Mouse (Mus musculus) CD4-positive, CD25-positive, alpha-beta regulatory T cell, adult 9 weeks (primary cell): ENCODE data around the gene Acot3. TPM values are rescaled to one million over a fixed set of nuclear protein-coding genes. Genes with fewer than 3 reads are reported as not detected.

Experiments used
- polyA plus RNA-seq: library from polyadenylated mRNA; unstranded; fragments of 100-300 nt; shearing (Covaris generic); gene quantifications from one replicate; pipeline ENCODE4 v1.2.1, GENCODE M21; 2017

The Acot3 gene
- not detected for polyA plus RNA-seq

GRCm38 (mm10) chr12:84051937-84052474, at the start of gene Acot3:
TSS of gene Acot3 (plus strand) at chr12:84052144.

DNA sequence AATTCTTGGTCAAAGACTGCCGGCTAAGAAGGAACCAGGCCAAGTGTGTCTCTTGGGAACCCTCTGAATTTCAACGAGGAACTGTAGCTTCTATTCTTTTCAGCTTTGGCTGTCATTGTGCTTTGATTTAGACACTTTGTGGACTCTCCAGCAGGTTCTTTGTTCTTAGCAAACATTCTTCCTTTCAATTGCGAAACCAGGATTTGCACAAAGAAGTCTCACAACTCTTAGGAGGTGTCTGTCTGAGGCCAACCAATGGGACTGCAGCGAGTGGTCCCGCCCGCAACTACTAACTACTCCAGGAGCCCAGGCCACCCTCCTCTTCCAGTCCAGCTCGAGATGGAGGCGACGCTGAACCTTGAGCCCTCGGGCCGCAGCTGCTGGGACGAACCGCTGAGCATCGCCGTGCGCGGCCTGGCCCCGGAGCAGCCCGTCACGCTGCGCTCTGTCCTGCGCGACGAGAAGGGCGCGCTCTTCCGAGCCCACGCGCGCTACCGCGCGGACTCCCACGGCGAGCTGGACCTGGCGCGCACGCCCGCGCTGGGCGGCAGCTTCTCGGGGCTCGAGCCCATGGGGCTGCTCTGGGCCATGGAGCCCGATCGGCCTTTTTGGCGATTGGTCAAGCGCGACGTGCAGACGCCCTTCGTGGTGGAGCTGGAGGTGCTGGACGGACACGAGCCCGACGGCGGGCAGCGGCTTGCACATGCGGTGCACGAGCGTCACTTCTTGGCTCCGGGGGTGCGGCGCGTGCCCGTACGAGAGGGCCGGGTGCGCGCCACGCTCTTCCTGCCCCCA, 42.6 kb upstream of the Acot3 start, which contains the start of gene Acot1:
TSS of gene Acot1 (plus strand) at position 320 of the 795 bp plus-strand sequence.

DNA sequence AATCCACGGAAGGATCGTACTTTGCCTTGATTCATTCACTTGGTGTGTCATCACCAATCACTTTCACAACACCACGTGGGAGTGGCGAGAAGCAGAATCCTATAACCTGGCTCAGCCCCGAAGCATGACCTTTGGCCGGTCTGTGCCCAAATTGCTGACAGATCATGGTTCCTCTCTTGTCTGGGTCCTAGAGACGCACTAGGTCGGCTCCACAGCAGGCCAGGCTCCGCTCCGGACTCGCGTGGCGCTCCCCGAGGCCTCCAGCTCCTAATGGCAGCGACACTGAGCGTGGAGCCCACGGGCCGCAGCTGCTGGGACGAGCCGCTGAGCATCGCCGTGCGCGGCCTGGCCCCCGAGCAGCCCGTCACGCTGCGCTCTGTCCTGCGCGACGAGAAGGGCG, 13.7 kb upstream of the Acot3 start, which contains the start of gene Acot4:
TSS of gene Acot4 (plus strand) at position 139 of the 400 bp plus-strand sequence.

GRCm38 (mm10) chr12:84038691-84039111, 13.2 kb upstream of the Acot3 start, which contains the start of gene Gm49366:
TSS of gene Gm49366 (plus strand) at chr12:84038935.

DNA sequence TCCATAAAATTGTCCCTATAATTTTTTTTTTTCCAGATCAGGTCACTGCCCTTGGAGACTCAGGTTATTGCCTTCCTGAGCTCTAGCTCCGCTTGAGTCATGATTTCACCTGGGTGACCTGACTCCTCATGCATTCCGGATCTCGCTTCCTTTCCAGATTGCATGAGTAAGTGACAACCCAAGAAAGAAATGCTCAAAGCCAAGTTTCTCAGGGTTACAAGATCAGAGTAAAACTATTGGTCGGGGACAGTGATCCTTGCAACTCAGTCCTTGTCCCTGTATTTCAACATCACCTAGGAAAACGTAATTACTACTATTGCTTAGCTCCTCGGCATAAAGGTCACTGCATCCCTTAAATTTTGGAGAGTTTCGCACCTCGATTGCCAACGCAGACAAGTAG, 17.0 kb downstream of the Acot3 start, which contains the start of gene Acot5:
TSS of gene Acot5 (plus strand) at position 340 of the 400 bp plus-strand sequence.

DNA sequence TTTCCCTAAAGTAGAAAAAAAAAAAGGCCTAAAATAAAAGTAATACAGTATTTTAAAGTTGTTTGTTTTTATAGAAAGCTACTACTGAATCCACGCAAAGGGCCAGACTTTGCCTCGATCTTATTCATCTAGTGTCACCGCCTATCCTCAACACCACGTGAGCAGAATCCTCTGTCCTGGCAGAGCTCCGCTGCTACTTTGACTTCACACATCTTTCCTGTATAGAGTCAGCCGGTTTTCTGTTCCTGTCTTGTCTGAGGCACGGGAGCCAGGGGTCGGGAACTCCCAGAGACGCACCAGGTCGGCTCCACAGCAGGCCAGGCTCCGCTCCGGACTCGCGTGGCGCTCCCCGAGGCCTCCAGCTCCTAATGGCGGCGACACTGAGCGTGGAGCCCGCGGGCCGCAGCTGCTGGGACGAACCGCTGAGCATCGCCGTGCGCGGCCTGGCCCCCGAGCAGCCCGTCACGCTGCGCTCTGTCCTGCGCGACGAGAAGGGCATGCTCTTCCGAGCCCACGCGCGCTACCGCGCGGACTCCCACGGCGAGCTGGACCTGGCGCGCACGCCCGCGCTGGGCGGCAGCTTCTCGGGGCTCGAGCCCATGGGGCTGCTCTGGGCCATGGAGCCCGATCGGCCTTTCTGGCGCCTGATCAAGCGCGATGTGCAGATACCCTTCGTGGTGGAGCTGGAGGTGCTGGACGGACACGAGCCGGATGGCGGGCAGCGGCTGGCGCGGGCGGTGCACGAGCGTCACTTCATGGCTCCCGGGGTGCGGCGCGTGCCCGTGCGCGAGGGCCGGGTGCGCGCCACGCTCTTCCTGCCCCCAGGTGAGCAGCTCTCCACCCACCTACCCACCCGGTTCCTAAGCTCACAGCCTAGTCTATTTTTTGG, 48.9 kb downstream of the Acot3 start, which contains the start of gene Acot6:
TSS of gene Acot6 (plus strand) at position 51 of the 889 bp plus-strand sequence.

Other genes starting within 250 kb of the Acot3 start
- 54.9 TPM for gene Numb, start 130.2 kb upstream of the Acot3 start, polyA plus RNA-seq
- 1.3 TPM for gene Riox1, start 101.5 kb upstream of the Acot3 start, polyA plus RNA-seq
- gene Heatr4, start 67.3 kb upstream of the Acot3 start, polyA plus RNA-seq = not detected
- gene Acot2, start 64.3 kb upstream of the Acot3 start, polyA plus RNA-seq = 1.3 TPM
- gene Acot1, start 42.7 kb upstream of the Acot3 start, polyA plus RNA-seq = not detected
- 0.33 TPM for gene Acot4, start 13.8 kb upstream of the Acot3 start, polyA plus RNA-seq
- gene Gm49366, start 13.2 kb upstream of the Acot3 start, polyA plus RNA-seq = not detected
- gene Acot5, start 17.2 kb downstream of the Acot3 start, polyA plus RNA-seq = not detected
- gene Acot6, start 48.5 kb downstream of the Acot3 start, polyA plus RNA-seq = 0.40 TPM
- 0.20 TPM for gene Dnal1, start 62.2 kb downstream of the Acot3 start, polyA plus RNA-seq
- gene Pnma1, start 96.3 kb downstream of the Acot3 start, polyA plus RNA-seq = 0.22 TPM
- 29.9 TPM for gene Elmsan1, start 166.7 kb downstream of the Acot3 start, polyA plus RNA-seq
- 44.4 TPM for gene Ptgr2, start 233.1 kb downstream of the Acot3 start, polyA plus RNA-seq